In the genomic region with DNA sequence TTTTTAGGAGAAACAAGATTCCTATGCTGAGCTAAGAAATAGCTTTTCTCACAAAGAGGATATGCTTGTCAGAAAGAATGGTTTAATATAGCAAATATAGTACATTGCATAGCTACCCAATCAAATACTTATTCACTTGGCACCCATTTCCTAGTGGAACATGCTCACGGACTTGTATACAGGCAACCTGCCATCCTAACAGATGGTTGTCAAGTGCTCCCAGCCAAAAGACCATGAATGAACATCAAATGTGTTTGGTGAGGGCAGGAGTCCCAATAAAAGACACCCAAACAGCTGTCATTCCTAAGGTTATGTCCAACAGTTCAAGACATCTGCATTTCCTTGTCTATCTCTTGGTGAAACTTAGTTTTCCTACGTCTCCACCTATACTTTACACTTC, we compare ENCODE assay signal across 24 mouse cellular contexts.
DNase-seq lines count a peak whose midpoint lies in the region; ATAC-seq lines count a peak whose summit lies in the region.
"Had no signal": no experiment of that assay in that cellular context is flagged by ENCODE, and none has a peak within 500 bp of the region (broad histone marks: within the 10 kb centered on the region; RNA-seq: fewer than 3 reads in every experiment).

No protein-coding gene starts in this region.

- ATAC-seq in forebrain, embryonic 14.5 days, result peak; percentile 89
- ATAC-seq in forebrain, embryonic 12.5 days (ENCODE audit: low FRiP score), result no peak
- no peak for ATAC-seq in midbrain, embryonic 11.5 days (ENCODE audit: low FRiP score)
- no peak for ATAC-seq in midbrain, embryonic 16.5 days
- no peak for ATAC-seq in intestine, embryonic 16.5 days

- DNase-seq in forebrain, embryonic 14.5 days (ENCODE audit: low spot score), result peak; percentile 78
- peak; percentile 59 for DNase-seq in midbrain, embryonic 11.5 days (ENCODE audit: low spot score, missing footprints)
- DNase-seq in cerebellum, postnatal 25 days, result peak; percentile 64 to 74
- DNase-seq in frontal cortex, postnatal 14 days (ENCODE audit: low spot score in 2 of 2), result no peak
- DNase-seq: adrenal gland, adult 8-10 months; embryo, embryonic 11 days; heart, postnatal 36 days; kidney, adult 18-20 months; liver; lung, postnatal 4 days; right cerebral cortex, adult 18-20 months; thymus, adult 2 months; thymus, postnatal 4 days had no signal

- H3K9me3 ChIP-seq in forebrain, embryonic 14.5 days (replicated peaks; ENCODE audit: control insufficient read depth, low read length), result no peaks in the 10 kb centered on the region
- no peaks in the 10 kb centered on the region for H3K9me3 ChIP-seq in forebrain, embryonic 12.5 days
- H3K9me3 ChIP-seq in midbrain, embryonic 11.5 days (ENCODE audit: control insufficient read depth, low read length), result no peaks in the 10 kb centered on the region
- H3K9me3 ChIP-seq in midbrain, embryonic 16.5 days (replicated peaks; ENCODE audit: control insufficient read depth, low read length, poor library complexity, severe bottlenecking), result no peaks in the 10 kb centered on the region
- no peaks in the 10 kb centered on the region for H3K9me3 ChIP-seq in intestine, embryonic 16.5 days (ENCODE audit: control insufficient read depth, low read length)
- H3K9me3 ChIP-seq: embryonic facial prominence, embryonic 13.5 days; heart, embryonic 15.5 days; limb, embryonic 10.5 days; liver, embryonic 15.5 days; neural tube, embryonic 15.5 days; stomach, embryonic 15.5 days had no signal

- no peaks in the 10 kb centered on the region for H3K36me3 ChIP-seq in forebrain, embryonic 14.5 days (ENCODE audit: control insufficient read depth, insufficient read depth, low read length)
- no peaks in the 10 kb centered on the region for H3K36me3 ChIP-seq in forebrain, embryonic 12.5 days (replicated peaks)
- H3K36me3 ChIP-seq in midbrain, embryonic 11.5 days (ENCODE audit: control insufficient read depth, insufficient read depth, low read length), result no peaks in the 10 kb centered on the region
- no peaks in the 10 kb centered on the region for H3K36me3 ChIP-seq in midbrain, embryonic 16.5 days (ENCODE audit: control insufficient read depth, insufficient read depth, low read length)
- no peaks in the 10 kb centered on the region for H3K36me3 ChIP-seq in intestine, embryonic 16.5 days (ENCODE audit: control insufficient read depth, insufficient read depth, low read length)
- H3K36me3 ChIP-seq: embryonic facial prominence, embryonic 13.5 days; heart, embryonic 15.5 days; limb, embryonic 10.5 days; liver, embryonic 15.5 days; neural tube, embryonic 15.5 days; stomach, embryonic 15.5 days had no signal

- H3K4me2 ChIP-seq in forebrain, embryonic 14.5 days (ENCODE audit: low read length), result no peak overlapping the region
- no peak overlapping the region for H3K4me2 ChIP-seq in forebrain, embryonic 12.5 days
- H3K4me2 ChIP-seq in midbrain, embryonic 11.5 days, result no peak overlapping the region
- no peak overlapping the region for H3K4me2 ChIP-seq in midbrain, embryonic 16.5 days (ENCODE audit: low read length)
- no peak overlapping the region for H3K4me2 ChIP-seq in intestine, embryonic 16.5 days (ENCODE audit: low read depth, low read length)
- H3K4me2 ChIP-seq: embryonic facial prominence, embryonic 13.5 days; heart, embryonic 15.5 days; liver, embryonic 15.5 days; neural tube, embryonic 15.5 days; stomach, embryonic 15.5 days had no signal

- H3K27ac ChIP-seq in forebrain, embryonic 14.5 days (ENCODE audit: low read depth, low read length), result no peak overlapping the region
- H3K27ac ChIP-seq in forebrain, embryonic 12.5 days, result no peak overlapping the region
- H3K27ac ChIP-seq in midbrain, embryonic 11.5 days (ENCODE audit: low read depth, low read length), result no peak overlapping the region
- H3K27ac ChIP-seq in midbrain, embryonic 16.5 days (ENCODE audit: low read length), result no peak overlapping the region
- no peak overlapping the region for H3K27ac ChIP-seq in intestine, embryonic 16.5 days (ENCODE audit: low read length)
- H3K27ac ChIP-seq: embryonic facial prominence, embryonic 13.5 days; heart, embryonic 15.5 days; left cerebral cortex, adult 2 months; limb, embryonic 10.5 days; liver, embryonic 15.5 days; neural tube, embryonic 15.5 days; stomach, embryonic 15.5 days had no signal

- 64% methylated on average over 2 of the region's 2 CpGs for WGBS in forebrain, embryonic 14.5 days
- 92% methylated on average over 2 of the region's 2 CpGs for WGBS in forebrain, embryonic 12.5 days
- 91% methylated on average over 2 of the region's 2 CpGs for WGBS in midbrain, embryonic 11.5 days
- WGBS in midbrain, embryonic 16.5 days, result 89% methylated on average over 2 of the region's 2 CpGs
- 83% methylated on average over 2 of the region's 2 CpGs for WGBS in intestine, embryonic 16.5 days

- no peaks in the 10 kb centered on the region for H3K4me1 ChIP-seq in forebrain, embryonic 14.5 days (ENCODE audit: control insufficient read depth, insufficient read depth, low read length)
- no peaks in the 10 kb centered on the region for H3K4me1 ChIP-seq in forebrain, embryonic 12.5 days
- H3K4me1 ChIP-seq in midbrain, embryonic 11.5 days (ENCODE audit: control insufficient read depth, insufficient read depth, low read length), result no peaks in the 10 kb centered on the region
- H3K4me1 ChIP-seq in midbrain, embryonic 16.5 days (ENCODE audit: control insufficient read depth, insufficient read depth, low read length), result no peaks in the 10 kb centered on the region
- H3K4me1 ChIP-seq in intestine, embryonic 16.5 days (ENCODE audit: control insufficient read depth, insufficient read depth, low read length), result no peaks in the 10 kb centered on the region
- H3K4me1 ChIP-seq: embryonic facial prominence, embryonic 13.5 days; heart, embryonic 15.5 days; limb, embryonic 10.5 days; liver, embryonic 15.5 days; neural tube, embryonic 15.5 days; stomach, embryonic 15.5 days had no signal

- no peak overlapping the region for H3K9ac ChIP-seq in forebrain, embryonic 14.5 days (ENCODE audit: low read length)
- H3K9ac ChIP-seq in forebrain, embryonic 12.5 days, result no peak overlapping the region
- H3K9ac ChIP-seq in midbrain, embryonic 11.5 days (ENCODE audit: low read length), result no peak overlapping the region
- no peak overlapping the region for H3K9ac ChIP-seq in midbrain, embryonic 16.5 days (ENCODE audit: low read depth, low read length)
- no peak overlapping the region for H3K9ac ChIP-seq in intestine, embryonic 16.5 days (ENCODE audit: low read depth, low read length)
- H3K9ac ChIP-seq: embryonic facial prominence, embryonic 13.5 days; heart, embryonic 15.5 days; liver, embryonic 15.5 days; neural tube, embryonic 15.5 days; stomach, embryonic 15.5 days had no signal

- no peak overlapping the region for H3K4me3 ChIP-seq in forebrain, embryonic 14.5 days (ENCODE audit: low read depth, low read length)
- no peak overlapping the region for H3K4me3 ChIP-seq in forebrain, embryonic 12.5 days (replicated peaks)
- H3K4me3 ChIP-seq in midbrain, embryonic 11.5 days (ENCODE audit: low read depth, low read length), result no peak overlapping the region
- no peak overlapping the region for H3K4me3 ChIP-seq in midbrain, embryonic 16.5 days (ENCODE audit: low read depth, low read length)
- no peak overlapping the region for H3K4me3 ChIP-seq in intestine, embryonic 16.5 days (ENCODE audit: low read length)
- H3K4me3 ChIP-seq: embryonic facial prominence, embryonic 13.5 days; erythroblast, embryonic 14.5 days; heart, embryonic 15.5 days; left cerebral cortex, adult 2 months; limb, embryonic 10.5 days; liver, embryonic 15.5 days; neural tube, embryonic 15.5 days; stomach, embryonic 15.5 days had no signal

- H3K27me3 ChIP-seq in forebrain, embryonic 14.5 days (replicated peaks; ENCODE audit: control insufficient read depth, insufficient read depth, low read length), result no peaks in the 10 kb centered on the region
- H3K27me3 ChIP-seq in forebrain, embryonic 12.5 days, result no peaks in the 10 kb centered on the region
- H3K27me3 ChIP-seq in midbrain, embryonic 11.5 days (ENCODE audit: control insufficient read depth, insufficient read depth, low read length), result no peaks in the 10 kb centered on the region
- no peaks in the 10 kb centered on the region for H3K27me3 ChIP-seq in midbrain, embryonic 16.5 days (ENCODE audit: control insufficient read depth, insufficient read depth, low read depth, low read length)
- H3K27me3 ChIP-seq in intestine, embryonic 16.5 days (replicated peaks; ENCODE audit: control insufficient read depth, insufficient read depth, low read length), result no peaks in the 10 kb centered on the region
- H3K27me3 ChIP-seq: embryonic facial prominence, embryonic 13.5 days; heart, embryonic 15.5 days; liver, embryonic 15.5 days; neural tube, embryonic 15.5 days; stomach, embryonic 15.5 days had no signal

Comparison
In these comparisons a context has a peak if more than half of its experiments do, and no peak if none do; other contexts are left out.
1. DNase-seq: peak in forebrain, embryonic 14.5 days (single experiment), midbrain, embryonic 11.5 days (single experiment) and cerebellum, postnatal 25 days (2 of 2); none in frontal cortex, postnatal 14 days (0 of 2).